Mouse (Mus musculus) T-helper 17 cell (primary cell): ENCODE data around the gene Selenbp1.

Source experiments
- in situ Hi-C, 2 experiments: fragments of 300-600 bp; cut with MboI, MseI; formaldehyde crosslinking; loops; 1 replicate in 1 of 2; 2 replicates in 1 of 2; pipeline ENCODE4 v1.15.1; 2025; ENCODE audit warnings: high pct_unique_total_duplicates in 2 of 2

Gene Selenbp1

GRCm38 (mm10) chr3:94972552-94972951 lies 39.7 kb downstream of the Selenbp1 start:
- in situ Hi-C loops, result no loop called here

- in situ Hi-C loops, result no loop called here
Observed at GRCm38 (mm10) chr3:94973620-94974019, 40.8 kb downstream of the Selenbp1 start.

- in situ Hi-C loops, result no loop called here
Observed at GRCm38 (mm10) chr3:94974026-94974527, 41.2 kb downstream of the Selenbp1 start.

- in situ Hi-C loops, result no loop called here
Observed at GRCm38 (mm10) chr3:94974528-94975422, 41.9 kb downstream of the Selenbp1 start, which contains the start of gene Pi4kb. Pi4kb (plus strand) TSS chr3:94974731.

- in situ Hi-C loops, result no loop called here
Observed at GRCm38 (mm10) chr3:94984312-94984711, 51.5 kb downstream of the Selenbp1 start.

- in situ Hi-C loops, result no loop called here
Observed at GRCm38 (mm10) chr3:94985513-94985912, 52.7 kb downstream of the Selenbp1 start.

- in situ Hi-C loops, result no loop called here
Observed at GRCm38 (mm10) chr3:94987578-94987977, 54.7 kb downstream of the Selenbp1 start.

- in situ Hi-C loops, result no loop called here
Observed at GRCm38 (mm10) chr3:94989159-94989761, 56.4 kb downstream of the Selenbp1 start.
